Mouse (Mus musculus) lung, postnatal 0 days (tissue): ENCODE measurements at regions not wholly inside any gene's neighbourhood (a gene's known extent, or its start where the extent isn't known, plus 50 kb on each side); places are given as distances from the start of the nearest gene placed in this dataset.

Experiments used
- CTCF ChIP-seq: IDR thresholded peaks from 2 replicates; pipeline ENCODE4 v1.5.1; 2016; ENCODE audit warnings: antibody characterized with exemption, mild to moderate bottlenecking
- EP300 ChIP-seq: IDR thresholded peaks from 2 replicates; pipeline ENCODE4 v1.6.1; 2016; ENCODE audit warnings: antibody characterized with exemption, mild to moderate bottlenecking, control low read depth

- TF ChIP-seq CTCF (no peak), EP300 (no peak)
These were observed 389.3 kb upstream of the Cited2 start for GRCm38 (mm10) chr10:17333676-17334075.
